Mouse (Mus musculus): Measurements from ENCODE around the gene Gng5. TPM values are rescaled to one million over a fixed set of nuclear protein-coding genes. Genes with fewer than 3 reads are reported as not detected.

Gng5 gene
- polyA plus RNA-seq, 1 experiment from 2014 or later, result 1,312 TPM

DNA sequence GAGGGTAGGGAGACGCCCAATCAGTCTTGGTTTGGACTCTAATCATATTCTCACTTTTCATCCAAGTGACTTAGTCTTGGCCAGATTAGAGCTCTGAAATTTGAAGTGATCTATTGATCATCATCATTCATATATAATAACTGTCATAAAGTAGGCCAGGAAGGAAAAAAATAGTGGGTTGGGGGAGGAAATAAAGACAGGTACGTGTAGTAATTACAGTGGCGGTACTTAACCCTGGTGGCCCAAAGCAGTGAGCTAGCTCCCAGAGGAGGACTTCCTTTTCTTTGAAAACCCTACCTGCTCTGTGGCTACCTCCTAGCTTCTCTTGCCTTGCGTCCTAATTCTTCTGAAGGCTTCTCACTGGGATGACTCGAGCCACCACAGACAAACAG is 1.2 kb downstream of the Gng5 start:
- WGBS, result 8% methylated on average over 5 of the region's 5 CpGs
- DNase-seq (ENCODE audit: low spot score), result no peak
- no peaks in the 10 kb centered on the region for H3K9me3 ChIP-seq
- H3K36me3 ChIP-seq, result peaks cover 22% of the 10 kb centered on the region
- peak overlapping the region; percentile 78 for H3K4me3 ChIP-seq
- H3K27ac ChIP-seq, result peak overlapping the region; percentile 99
- H3K27me3 ChIP-seq (ENCODE audit: insufficient read depth, poor library complexity, severe bottlenecking), result no peaks in the 10 kb centered on the region
- H3K4me1 ChIP-seq, result peaks cover 26% of the 10 kb centered on the region

DNA sequence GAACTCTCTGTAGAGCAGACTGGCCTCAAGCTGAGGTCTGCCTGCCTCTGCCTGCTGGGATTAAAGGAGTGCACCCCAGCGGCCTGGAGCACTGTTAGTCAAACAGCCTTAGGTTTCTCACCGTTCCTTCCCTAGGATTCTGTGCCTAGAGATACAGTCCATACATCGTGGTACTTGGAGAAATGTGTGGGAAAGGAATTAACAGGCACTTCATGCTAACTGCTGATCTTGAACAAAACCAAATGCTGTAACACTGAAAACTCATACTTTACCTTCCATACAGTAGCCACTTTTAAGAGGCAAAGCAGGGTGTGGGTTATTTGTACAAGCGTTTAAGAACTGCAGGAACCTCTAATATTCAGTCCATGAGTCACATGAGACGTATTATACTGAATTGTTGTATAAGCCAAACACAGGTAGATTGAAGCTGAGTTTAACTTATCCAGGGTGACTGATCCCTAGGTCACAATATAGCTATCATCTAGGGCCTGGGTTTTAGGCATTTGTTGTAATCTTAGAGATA is 2.1 kb downstream of the Gng5 start:
- 55% methylated on average over 5 of the region's 5 CpGs for WGBS
- peaks cover 30% of the 10 kb centered on the region for H3K36me3 ChIP-seq
- peak overlapping the region; percentile 78 for H3K4me3 ChIP-seq
- no peak for DNase-seq (ENCODE audit: low spot score)
- no peaks in the 10 kb centered on the region for H3K27me3 ChIP-seq (ENCODE audit: insufficient read depth, poor library complexity, severe bottlenecking)
- H3K27ac ChIP-seq, result no peak overlapping the region
- no peaks in the 10 kb centered on the region for H3K9me3 ChIP-seq
- H3K4me1 ChIP-seq, result peaks cover 26% of the 10 kb centered on the region

DNA sequence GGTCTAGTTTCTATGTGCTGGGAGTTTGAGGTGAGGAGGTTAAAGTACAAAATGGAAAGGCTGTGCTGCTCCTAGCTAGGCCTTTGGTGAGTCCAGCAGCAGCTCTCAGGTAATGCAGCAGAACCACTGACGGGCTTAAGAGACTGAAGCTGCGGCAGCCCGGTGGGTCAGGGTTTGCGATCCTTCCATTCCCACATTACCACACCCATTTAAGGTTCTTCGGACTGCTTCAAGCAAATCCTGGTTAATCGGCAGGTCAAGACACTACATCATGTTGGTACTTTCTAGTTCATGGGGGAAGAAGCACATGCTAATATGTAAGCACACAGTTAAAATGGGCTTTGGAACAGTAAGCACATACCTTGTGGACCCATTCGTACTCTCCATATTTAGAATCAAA is 7.1 kb downstream of the Gng5 start:
- DNase-seq (ENCODE audit: low spot score), result no peak
- no peak overlapping the region for H3K27ac ChIP-seq
- H3K4me3 ChIP-seq, result no peak overlapping the region
- H3K4me1 ChIP-seq, result peaks cover 19% of the 10 kb centered on the region
- 94% methylated on average over 7 of the region's 7 CpGs for WGBS
- H3K36me3 ChIP-seq, result peaks cover 76% of the 10 kb centered on the region
- H3K9me3 ChIP-seq, result no peaks in the 10 kb centered on the region
- no peaks in the 10 kb centered on the region for H3K27me3 ChIP-seq (ENCODE audit: insufficient read depth, poor library complexity, severe bottlenecking)

DNA sequence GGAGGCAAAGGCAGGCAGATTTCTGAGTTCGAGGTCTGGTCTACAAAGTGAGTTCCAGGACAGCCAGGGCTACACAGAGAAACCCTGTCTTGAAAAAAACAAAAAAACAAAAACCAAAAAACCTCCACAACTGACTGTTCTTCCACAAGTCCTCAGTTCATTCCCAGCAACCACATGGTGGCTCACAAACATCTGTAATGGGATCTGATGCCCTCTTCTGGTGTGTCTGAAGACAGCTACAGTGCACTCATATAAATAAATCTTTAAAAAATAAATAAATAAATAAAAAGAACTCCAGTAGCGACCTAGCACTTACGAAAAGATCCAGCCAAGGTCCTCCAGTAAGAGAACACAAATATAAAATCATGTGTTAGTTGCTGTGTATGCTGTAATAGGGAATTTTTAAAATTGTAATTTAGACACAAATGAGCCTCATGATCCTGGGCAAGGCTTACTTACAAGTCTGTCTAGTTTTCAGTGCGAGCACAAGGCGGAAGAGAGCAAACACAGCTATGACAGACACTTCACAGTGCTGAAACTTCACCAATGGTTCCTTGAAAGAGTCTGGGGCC is 20.7 kb downstream of the Gng5 start:
- DNase-seq (ENCODE audit: low spot score), result no peak

DNA sequence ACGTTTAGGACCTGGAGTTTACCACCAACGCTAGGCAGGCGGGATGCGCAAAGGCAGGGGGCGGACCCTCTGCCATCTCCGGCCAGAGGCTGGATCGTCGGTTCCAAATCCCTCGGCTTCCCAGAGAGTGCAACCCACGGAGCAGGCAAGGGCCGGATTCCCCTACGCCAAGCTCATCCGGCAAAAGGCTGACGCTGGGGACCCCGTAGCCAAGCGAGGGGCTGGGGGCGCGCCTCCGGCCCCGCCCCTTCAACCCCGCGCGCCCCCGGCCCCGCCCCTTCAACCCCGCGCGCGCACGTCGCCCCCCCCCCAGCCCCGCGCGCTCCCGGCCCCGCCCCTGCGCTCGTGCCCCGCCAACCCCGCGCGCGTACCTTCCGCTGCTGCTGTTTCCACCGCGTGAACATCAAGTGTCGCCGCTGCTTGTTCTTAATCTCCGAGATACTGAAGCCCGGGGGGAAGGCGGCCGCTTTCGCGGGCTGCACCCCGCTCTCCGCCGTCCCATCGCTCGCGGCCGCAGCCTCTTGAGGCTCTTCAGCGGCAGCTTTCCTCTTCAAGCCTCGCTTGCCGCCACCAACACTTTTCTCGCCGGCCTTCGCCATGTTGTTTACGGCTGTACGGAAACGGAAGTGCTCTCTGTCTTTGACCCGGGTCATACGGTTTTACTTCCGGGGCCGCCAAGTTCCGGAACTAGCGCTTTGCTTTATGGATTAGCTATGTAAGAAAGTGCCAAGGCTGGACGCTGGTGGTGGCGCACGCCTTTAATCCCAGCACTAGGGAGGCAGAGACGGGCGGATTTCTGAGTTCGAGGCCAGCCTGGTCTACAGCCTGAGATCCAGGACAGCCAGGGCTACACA is 21.4 kb downstream of the Gng5 start, which contains the start of gene Rpf1:
Rpf1 (minus strand) TSS at position 632 of the 854 bp plus-strand sequence.
- H3K27me3 ChIP-seq (ENCODE audit: insufficient read depth, poor library complexity, severe bottlenecking), result no peaks in the 10 kb centered on the region
- H3K4me3 ChIP-seq, result peak within 1 kb of the TSS; percentile 80
- peak within 1 kb of the TSS; percentile 97 for H3K27ac ChIP-seq
- under 1% methylated on average over 66 of the region's 82 CpGs for WGBS
- peaks cover 26% of the 10 kb centered on the region for H3K36me3 ChIP-seq
- no peaks in the 10 kb centered on the region for H3K9me3 ChIP-seq
- H3K4me1 ChIP-seq, result peaks cover 2% of the 10 kb centered on the region; the same call in 1 of the 2 replicates
- DNase-seq (ENCODE audit: low spot score), result peak; percentile 97

More for the DNA sequence above, 20.7 kb downstream of the Gng5 start:
- Histone ChIP-seq H3K4me3 (peak overlapping the region; percentile 80), H3K27me3 (ENCODE audit: insufficient read depth, poor library complexity, severe bottlenecking) (no peaks in the 10 kb centered on the region), H3K4me1 (peaks cover 2% of the 10 kb centered on the region; the same call in 1 of the 2 replicates), H3K9me3 (no peaks in the 10 kb centered on the region), H3K36me3 (peaks cover 33% of the 10 kb centered on the region), H3K27ac (peak overlapping the region; percentile 97)
- 40% methylated on average over 5 of the region's 5 CpGs for WGBS

DNA sequence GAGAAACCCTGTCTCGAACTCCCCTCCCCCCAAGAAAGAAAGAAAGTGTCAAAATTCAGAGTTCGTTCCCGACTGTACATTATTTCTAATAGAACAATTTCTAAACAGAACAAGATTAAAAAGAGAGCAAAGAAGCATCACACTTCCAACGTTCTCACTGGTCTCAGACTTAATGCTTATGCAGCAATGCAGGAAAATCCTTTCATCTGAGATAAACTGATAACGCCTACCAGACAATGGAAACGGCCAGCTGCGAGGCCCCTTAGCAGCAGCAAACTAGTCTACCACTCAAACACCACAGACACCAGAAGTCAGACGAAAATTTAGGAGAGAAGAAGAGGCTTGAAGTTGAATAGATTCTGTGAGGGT is 22.0 kb downstream of the Gng5 start:
- Histone ChIP-seq H3K4me1 (peaks cover 2% of the 10 kb centered on the region; the same call in 1 of the 2 replicates), H3K36me3 (peaks cover 23% of the 10 kb centered on the region), H3K27me3 (ENCODE audit: insufficient read depth, poor library complexity, severe bottlenecking) (no peaks in the 10 kb centered on the region), H3K27ac (peak overlapping the region; percentile 97), H3K4me3 (peak overlapping the region; percentile 80), H3K9me3 (no peaks in the 10 kb centered on the region)
- 9% methylated on average over 8 of the region's 8 CpGs for WGBS
- DNase-seq (ENCODE audit: low spot score), result no peak

DNA sequence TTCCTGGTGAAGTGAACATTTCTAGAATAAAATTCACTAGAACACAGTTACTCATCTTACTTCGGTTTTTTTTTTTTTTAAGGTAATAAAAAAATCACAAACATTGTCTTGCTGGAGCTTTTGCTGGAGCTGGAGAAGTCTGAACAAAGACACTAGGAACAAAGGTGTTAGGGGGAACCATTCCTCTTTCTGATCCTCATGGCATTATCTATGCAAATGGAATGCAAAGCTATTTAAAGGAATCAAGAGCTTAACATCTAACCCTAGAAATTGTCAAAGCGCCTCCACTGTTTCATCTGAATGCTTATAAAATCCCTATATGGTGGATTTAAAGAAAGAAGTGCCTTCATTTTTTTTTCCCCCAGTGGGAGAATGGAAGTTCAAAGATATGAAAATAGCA is 28.7 kb downstream of the Gng5 start:
- DNase-seq (ENCODE audit: low spot score), result no peak
- Histone ChIP-seq H3K27ac (no peak overlapping the region), H3K4me1 (no peaks in the 10 kb centered on the region), H3K9me3 (no peaks in the 10 kb centered on the region), H3K4me3 (no peak overlapping the region), H3K27me3 (ENCODE audit: insufficient read depth, poor library complexity, severe bottlenecking) (no peaks in the 10 kb centered on the region), H3K36me3 (no peaks in the 10 kb centered on the region)
- WGBS, result 39% methylated on average over 2 of the region's 2 CpGs

DNA sequence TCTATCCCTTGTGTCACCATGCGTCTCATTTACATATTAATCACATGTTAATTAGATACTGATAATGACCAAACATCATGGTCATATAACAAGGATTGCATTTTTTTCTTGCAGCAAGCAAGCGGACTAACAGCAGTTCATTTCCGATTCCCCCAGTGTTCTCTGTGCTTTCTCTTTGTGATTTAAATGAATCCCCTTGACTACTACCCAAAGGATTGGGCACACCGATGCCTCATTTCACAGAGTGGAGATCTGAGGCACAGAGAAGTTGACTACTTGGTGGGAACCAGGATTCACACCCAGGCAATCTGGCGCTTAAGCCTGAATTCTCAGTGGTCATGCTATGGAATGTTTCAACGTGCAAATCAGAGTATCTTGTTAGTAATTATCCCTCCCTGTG is 35.4 kb downstream of the Gng5 start:
- H3K4me1 ChIP-seq, result no peaks in the 10 kb centered on the region
- no peaks in the 10 kb centered on the region for H3K36me3 ChIP-seq
- H3K9me3 ChIP-seq, result no peaks in the 10 kb centered on the region
- no peaks in the 10 kb centered on the region for H3K27me3 ChIP-seq (ENCODE audit: insufficient read depth, poor library complexity, severe bottlenecking)
- no peak overlapping the region for H3K4me3 ChIP-seq
- no peak for DNase-seq (ENCODE audit: low spot score)
- H3K27ac ChIP-seq, result no peak overlapping the region
- WGBS, result 63% methylated on average over 6 of the region's 6 CpGs

DNA sequence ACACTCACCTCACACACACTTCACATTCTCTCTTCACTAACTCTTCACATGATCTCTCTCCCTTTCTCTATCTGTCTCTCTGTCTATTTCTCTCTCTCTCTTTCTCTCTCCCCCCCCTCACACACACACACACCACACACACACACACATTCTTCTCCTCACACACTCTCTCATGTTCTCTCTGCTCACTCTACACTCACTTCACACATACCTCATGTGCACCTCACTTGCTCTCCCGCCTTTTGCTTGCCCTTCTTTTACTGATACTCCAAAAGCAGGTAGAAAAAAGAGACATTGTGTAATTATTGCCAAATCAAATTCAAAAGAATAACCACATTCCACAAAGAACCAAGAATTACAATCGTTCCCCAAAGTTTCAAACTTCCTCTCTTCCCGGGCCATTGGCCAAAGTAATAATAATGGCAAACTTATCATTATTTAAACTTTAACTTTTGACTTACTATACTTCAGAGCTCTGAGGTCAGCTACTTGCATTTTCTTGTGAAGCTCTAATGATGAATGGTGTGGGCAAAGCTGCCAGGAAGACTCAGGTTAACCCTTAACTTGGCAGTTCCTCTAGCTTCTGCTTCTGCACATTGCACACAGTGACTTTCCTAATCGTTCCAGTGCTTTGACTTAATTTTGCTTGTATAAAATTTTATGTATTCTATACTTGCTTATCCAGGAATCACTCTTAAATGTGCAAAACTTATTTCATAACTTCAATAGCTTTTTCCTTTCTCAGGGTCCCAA is 41.1 kb downstream of the Gng5 start:
- DNase-seq (ENCODE audit: low spot score), result no peak
- no peaks in the 10 kb centered on the region for H3K9me3 ChIP-seq
- H3K27me3 ChIP-seq (ENCODE audit: insufficient read depth, poor library complexity, severe bottlenecking), result no peaks in the 10 kb centered on the region
- H3K27ac ChIP-seq, result no peak overlapping the region
- no peaks in the 10 kb centered on the region for H3K36me3 ChIP-seq
- 75% methylated on average over 4 of the region's 4 CpGs for WGBS
- 0 out of 2 replicates have a peak, but pooled peaks cover 3% of the 10 kb centered on the region for H3K4me1 ChIP-seq
- H3K4me3 ChIP-seq, result no peak overlapping the region

DNA sequence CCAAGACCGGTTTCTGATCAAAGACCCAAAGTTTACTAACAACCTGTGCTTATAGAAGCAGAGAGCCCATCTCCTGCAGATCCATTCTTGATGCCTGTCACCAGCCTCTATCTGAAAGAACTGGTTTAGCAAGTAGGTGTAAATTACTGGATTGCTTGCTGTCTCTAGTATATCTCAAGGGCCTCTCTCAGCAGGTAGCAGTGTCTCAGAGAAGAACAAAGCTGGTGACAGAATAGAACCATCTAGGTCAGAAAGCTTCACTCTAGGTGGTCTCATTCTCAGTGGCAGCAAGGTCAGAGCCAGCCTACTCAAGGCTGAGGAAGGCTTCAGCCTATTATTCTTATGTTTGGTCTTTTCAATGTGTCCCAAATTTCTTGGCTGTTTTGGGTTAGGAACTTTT is 44.0 kb downstream of the Gng5 start:
- 0 out of 2 replicates have a peak, but pooled peaks cover 3% of the 10 kb centered on the region for H3K4me1 ChIP-seq
- no peaks in the 10 kb centered on the region for H3K36me3 ChIP-seq
- no peak overlapping the region for H3K27ac ChIP-seq
- H3K4me3 ChIP-seq, result no peak overlapping the region
- H3K9me3 ChIP-seq, result no peaks in the 10 kb centered on the region
- no peaks in the 10 kb centered on the region for H3K27me3 ChIP-seq (ENCODE audit: insufficient read depth, poor library complexity, severe bottlenecking)
- DNase-seq (ENCODE audit: low spot score), result no peak
- WGBS, result 38% methylated on average over 1 of the region's 1 CpGs

DNA sequence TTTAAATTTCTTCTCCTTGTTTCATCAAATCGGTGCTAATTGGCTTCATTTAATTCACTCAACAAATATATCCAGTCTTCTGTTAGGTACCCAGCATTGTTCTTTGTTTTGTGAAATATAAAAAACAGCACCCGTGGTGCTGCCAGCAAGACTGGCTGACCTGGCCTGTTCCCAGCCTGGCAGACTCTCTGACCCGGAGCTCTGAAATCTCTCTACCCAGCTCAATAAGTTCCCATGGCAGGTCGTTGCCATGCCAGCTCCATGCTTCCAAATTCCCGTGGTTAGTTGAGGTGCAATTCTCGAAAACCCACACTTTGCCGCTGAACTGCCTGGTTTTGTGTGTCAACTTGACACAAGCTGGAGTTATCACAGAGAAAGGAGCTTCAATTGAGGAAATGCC is 55.2 kb downstream of the Gng5 start:
- Histone ChIP-seq H3K4me3 (no peak overlapping the region), H3K9me3 (no peaks in the 10 kb centered on the region), H3K36me3 (no peaks in the 10 kb centered on the region), H3K4me1 (peaks cover 7% of the 10 kb centered on the region), H3K27me3 (ENCODE audit: insufficient read depth, poor library complexity, severe bottlenecking) (no peaks in the 10 kb centered on the region), H3K27ac (no peak overlapping the region)
- 85% methylated on average over 7 of the region's 7 CpGs for WGBS
- DNase-seq (ENCODE audit: low spot score), result no peak

Data from heart, embryonic 10.5 days (tissue).